Mouse (Mus musculus): ENCODE measurements around the gene Fdx1. TPM values are rescaled to one million over a fixed set of nuclear protein-coding genes. Genes with fewer than 3 reads are reported as not detected.

The Fdx1 gene
- polyA plus RNA-seq, 1 experiment, result 22.0 TPM

GRCm38 (mm10) chr9:51943934-51944333 is 19.4 kb downstream of the Fdx1 start:
- no peak overlapping the region for H3K27ac ChIP-seq (ENCODE audit: insufficient read depth, low read length)
- H3K4me3 ChIP-seq (ENCODE audit: insufficient read depth, low read length), result no peak overlapping the region

DNA sequence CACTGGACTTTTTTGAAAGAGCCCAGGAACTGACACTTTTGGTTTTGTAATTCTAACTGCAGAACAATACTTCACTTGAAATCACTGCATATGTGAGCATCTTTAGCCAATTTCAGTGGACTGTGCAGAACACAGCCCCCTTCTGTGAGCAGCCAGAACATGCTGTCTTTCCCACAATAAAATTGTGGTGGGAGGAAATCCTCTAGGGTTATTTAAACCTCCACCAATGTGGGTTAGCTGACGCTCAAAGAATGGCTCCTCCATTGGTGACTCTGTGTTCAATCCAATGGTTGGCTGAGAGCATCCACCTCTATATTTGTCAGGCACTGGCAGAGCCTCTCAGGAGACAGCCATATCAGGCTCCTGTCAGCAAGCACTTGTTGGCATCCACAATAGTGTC is 28.7 kb downstream of the Fdx1 start:
- no peak for TF ChIP-seq POLR2A (IDR thresholded peaks at IDR 0.05; ENCODE audit: low read depth, low read length)
- TF ChIP-seq CTCF (IDR thresholded peaks at IDR 0.05; ENCODE audit: borderline replicate concordance, insufficient read depth, low read length), result no peak

More at GRCm38 (mm10) chr9:51943934-51944333, 19.4 kb downstream of the Fdx1 start:
- H3K4me1 ChIP-seq (ENCODE audit: control insufficient read depth, insufficient read depth, low read length), result no peaks in the 10 kb centered on the region
- TF ChIP-seq POLR2A (IDR thresholded peaks at IDR 0.05; ENCODE audit: low read depth, low read length), result no peak
- TF ChIP-seq CTCF (IDR thresholded peaks at IDR 0.05; ENCODE audit: borderline replicate concordance, insufficient read depth, low read length), result no peak

GRCm38 (mm10) chr9:51931997-51932396 is 31.4 kb downstream of the Fdx1 start:
- Histone ChIP-seq H3K4me3 (ENCODE audit: insufficient read depth, low read length) (no peak overlapping the region), H3K4me1 (ENCODE audit: control insufficient read depth, insufficient read depth, low read length) (peaks cover 8% of the 10 kb centered on the region; the same call in 1 of the 2 replicates), H3K27ac (ENCODE audit: insufficient read depth, low read length) (no peak overlapping the region)
- no peak for TF ChIP-seq CTCF (IDR thresholded peaks at IDR 0.05; ENCODE audit: borderline replicate concordance, insufficient read depth, low read length)
- no peak for TF ChIP-seq POLR2A (IDR thresholded peaks at IDR 0.05; ENCODE audit: low read depth, low read length)

More for the DNA sequence above, 28.7 kb downstream of the Fdx1 start:
- Histone ChIP-seq H3K4me3 (ENCODE audit: insufficient read depth, low read length) (no peak overlapping the region), H3K4me1 (ENCODE audit: control insufficient read depth, insufficient read depth, low read length) (peaks cover 5% of the 10 kb centered on the region; the same call in 1 of the 2 replicates), H3K27ac (ENCODE audit: insufficient read depth, low read length) (no peak overlapping the region)

- TF ChIP-seq POLR2A (IDR thresholded peaks at IDR 0.05; ENCODE audit: low read depth, low read length) (no peak), CTCF (IDR thresholded peaks at IDR 0.05; ENCODE audit: borderline replicate concordance, insufficient read depth, low read length) (no peak)
- Histone ChIP-seq H3K4me1 (ENCODE audit: control insufficient read depth, insufficient read depth, low read length) (peaks cover 8% of the 10 kb centered on the region; the same call in 1 of the 2 replicates), H3K27ac (ENCODE audit: insufficient read depth, low read length) (no peak overlapping the region; the same call in 1 of the 2 replicates), H3K4me3 (ENCODE audit: insufficient read depth, low read length) (no peak overlapping the region)
Observed at GRCm38 (mm10) chr9:51931054-51931690, 32.2 kb downstream of the Fdx1 start.

DNA sequence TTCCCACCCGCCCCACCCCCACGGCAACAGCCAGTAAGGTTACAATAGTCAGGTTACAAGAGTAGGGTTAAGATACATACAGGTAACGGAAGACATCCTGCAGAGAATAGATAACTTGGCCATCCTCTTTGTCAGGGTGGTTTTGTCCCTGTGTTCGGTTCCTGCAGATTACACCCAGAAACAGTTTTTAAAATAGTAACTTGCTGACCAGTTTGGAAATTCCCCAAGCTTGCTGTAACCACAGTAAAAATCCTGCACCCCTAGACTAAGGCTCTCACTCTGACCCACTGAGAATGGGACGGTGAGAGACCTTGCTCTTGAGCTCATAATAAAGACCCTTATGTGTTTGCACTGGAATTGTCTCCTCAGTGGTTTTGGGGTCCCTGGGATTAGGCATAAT is 33.4 kb downstream of the Fdx1 start:
- no peak overlapping the region for H3K27ac ChIP-seq (ENCODE audit: insufficient read depth, low read length)
- no peak overlapping the region for H3K4me3 ChIP-seq (ENCODE audit: insufficient read depth, low read length)
- peaks cover 8% of the 10 kb centered on the region; the same call in 1 of the 2 replicates for H3K4me1 ChIP-seq (ENCODE audit: control insufficient read depth, insufficient read depth, low read length)
- TF ChIP-seq CTCF (IDR thresholded peaks at IDR 0.05; ENCODE audit: borderline replicate concordance, insufficient read depth, low read length), result no peak
- TF ChIP-seq POLR2A (IDR thresholded peaks at IDR 0.05; ENCODE audit: low read depth, low read length), result no peak

DNA sequence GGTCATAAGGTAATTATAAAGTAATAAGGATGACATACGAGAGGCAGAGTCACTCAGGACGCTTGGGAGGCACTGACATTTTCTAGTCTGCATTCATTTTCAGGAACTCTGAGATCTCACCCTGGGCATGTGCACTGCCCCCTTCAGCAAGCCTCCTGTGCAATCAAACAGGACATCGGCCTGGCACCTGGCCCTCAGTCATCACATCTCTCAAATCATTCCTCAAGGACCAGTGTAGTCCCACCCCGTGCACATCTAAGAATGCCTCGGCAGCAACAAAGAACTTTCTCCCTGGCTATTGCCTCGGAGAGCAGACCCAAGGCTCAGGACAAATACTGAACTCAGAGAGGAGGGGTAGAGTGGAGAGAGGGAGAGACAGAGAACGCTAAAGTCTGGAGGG is 34.7 kb downstream of the Fdx1 start:
- H3K27ac ChIP-seq (ENCODE audit: insufficient read depth, low read length), result peak overlapping the region; percentile 3; the same call in 1 of the 2 replicates

DNA sequence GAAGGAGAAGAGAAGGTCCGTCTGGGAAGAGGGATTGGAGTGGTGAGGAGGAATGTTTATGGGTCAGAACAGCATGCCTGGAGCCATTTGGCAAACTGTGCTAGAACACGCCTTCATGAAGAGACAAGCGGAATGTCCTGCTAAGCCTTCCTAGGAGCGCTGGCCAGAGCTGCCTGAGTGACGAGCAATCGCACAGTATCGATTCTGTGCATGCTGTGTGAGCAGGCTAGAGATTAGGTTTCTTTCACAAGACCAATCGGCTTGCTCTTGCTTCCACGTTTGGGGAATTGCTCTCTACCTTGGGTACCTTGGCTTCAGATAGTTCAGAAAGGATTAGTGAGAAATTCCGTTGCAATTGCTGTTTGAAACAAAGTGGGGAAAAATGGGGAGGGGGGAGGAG is 35.2 kb downstream of the Fdx1 start:
- TF ChIP-seq CTCF (IDR thresholded peaks at IDR 0.05; ENCODE audit: borderline replicate concordance, insufficient read depth, low read length) (no peak), POLR2A (IDR thresholded peaks at IDR 0.05; ENCODE audit: low read depth, low read length) (no peak)
- no peak overlapping the region for H3K4me3 ChIP-seq (ENCODE audit: insufficient read depth, low read length)
- H3K4me1 ChIP-seq (ENCODE audit: control insufficient read depth, insufficient read depth, low read length), result peaks cover 8% of the 10 kb centered on the region; the same call in 1 of the 2 replicates
- no peak overlapping the region for H3K27ac ChIP-seq (ENCODE audit: insufficient read depth, low read length)

More for the DNA sequence above, 34.7 kb downstream of the Fdx1 start:
- TF ChIP-seq CTCF (IDR thresholded peaks at IDR 0.05; ENCODE audit: borderline replicate concordance, insufficient read depth, low read length) (no peak), POLR2A (IDR thresholded peaks at IDR 0.05; ENCODE audit: low read depth, low read length) (no peak)
- Histone ChIP-seq H3K4me1 (ENCODE audit: control insufficient read depth, insufficient read depth, low read length) (peaks cover 8% of the 10 kb centered on the region; the same call in 1 of the 2 replicates), H3K4me3 (ENCODE audit: insufficient read depth, low read length) (no peak overlapping the region)

GRCm38 (mm10) chr9:51927680-51928079 is 35.7 kb downstream of the Fdx1 start:
- no peak overlapping the region for H3K4me3 ChIP-seq (ENCODE audit: insufficient read depth, low read length)
- peaks cover 8% of the 10 kb centered on the region; the same call in 1 of the 2 replicates for H3K4me1 ChIP-seq (ENCODE audit: control insufficient read depth, insufficient read depth, low read length)
- TF ChIP-seq POLR2A (IDR thresholded peaks at IDR 0.05; ENCODE audit: low read depth, low read length), result no peak
- TF ChIP-seq CTCF (IDR thresholded peaks at IDR 0.05; ENCODE audit: borderline replicate concordance, insufficient read depth, low read length), result no peak
- H3K27ac ChIP-seq (ENCODE audit: insufficient read depth, low read length), result no peak overlapping the region

GRCm38 (mm10) chr9:51926629-51927028 is 36.7 kb downstream of the Fdx1 start:
- no peak overlapping the region for H3K27ac ChIP-seq (ENCODE audit: insufficient read depth, low read length)
- no peak overlapping the region for H3K4me3 ChIP-seq (ENCODE audit: insufficient read depth, low read length)
- H3K4me1 ChIP-seq (ENCODE audit: control insufficient read depth, insufficient read depth, low read length), result peaks cover 8% of the 10 kb centered on the region; the same call in 1 of the 2 replicates
- TF ChIP-seq POLR2A (IDR thresholded peaks at IDR 0.05; ENCODE audit: low read depth, low read length) (no peak), CTCF (IDR thresholded peaks at IDR 0.05; ENCODE audit: borderline replicate concordance, insufficient read depth, low read length) (no peak)

DNA sequence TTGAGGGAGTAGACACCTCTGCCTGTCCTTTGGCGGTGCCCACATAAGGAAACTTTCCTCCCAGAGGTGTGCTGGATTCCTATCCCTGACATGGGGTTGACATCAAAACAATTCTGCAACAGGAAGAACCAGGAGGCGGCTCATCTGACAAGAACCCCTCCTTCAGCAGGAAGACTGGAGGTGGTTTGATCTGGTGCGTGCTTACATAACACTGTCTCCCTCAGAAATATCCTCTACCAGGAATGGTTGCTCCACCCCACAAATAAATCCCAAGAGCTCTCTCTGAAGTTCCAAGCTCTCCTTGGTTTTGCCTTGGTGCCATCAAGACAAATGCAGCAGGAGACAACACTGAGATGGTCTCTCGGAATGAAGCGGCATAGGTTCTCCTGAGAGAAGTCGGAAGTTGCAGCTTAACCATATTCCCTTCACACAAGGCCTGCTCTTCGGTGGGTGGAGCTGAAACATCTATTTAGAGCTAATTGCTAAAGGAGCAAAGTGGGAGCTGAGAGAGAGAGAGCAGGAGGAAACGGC is 38.7 kb downstream of the Fdx1 start:
- no peak overlapping the region for H3K27ac ChIP-seq (ENCODE audit: insufficient read depth, low read length)
- 0 out of 2 replicates have a peak, but pooled peaks cover 3% of the 10 kb centered on the region for H3K4me1 ChIP-seq (ENCODE audit: control insufficient read depth, insufficient read depth, low read length)
- no peak for TF ChIP-seq POLR2A (IDR thresholded peaks at IDR 0.05; ENCODE audit: low read depth, low read length)
- no peak for TF ChIP-seq CTCF (IDR thresholded peaks at IDR 0.05; ENCODE audit: borderline replicate concordance, insufficient read depth, low read length)
- H3K4me3 ChIP-seq (ENCODE audit: insufficient read depth, low read length), result no peak overlapping the region
